Mouse (Mus musculus) MEL (cell line): ENCODE results near the gene Gucy1b1.

Experiments
- CTCF ChIP-seq, 3 experiments: IDR thresholded peaks in 2 of 3; conservative IDR thresholded peaks in 1 of 3; 2 replicates each; pipeline ENCODE4 v1.5.1; 2011 to 2012; ENCODE audit warnings: low read length in 3 of 3, low read depth in 2 of 3, mild to moderate bottlenecking in 2 of 3, improper control_type of control experiment in 1 of 3, inconsistent platforms in 1 of 3, mixed read lengths in 1 of 3, moderate library complexity in 1 of 3; ENCODE audit not compliant: control insufficient read depth in 1 of 3, insufficient read depth in 1 of 3, poor library complexity in 1 of 3, severe bottlenecking in 1 of 3
- HCFC1 ChIP-seq: IDR thresholded peaks from 2 replicates; pipeline ENCODE4 v1.6.1; 2012; ENCODE audit warnings: low read depth, mild to moderate bottlenecking, inconsistent platforms, low read length, improper control_type of control experiment, moderate library complexity
- MYB ChIP-seq: IDR thresholded peaks from 2 replicates; pipeline ENCODE4 v1.6.1; 2011; ENCODE audit warnings: mild to moderate bottlenecking, low read depth, low read length, improper control_type of control experiment
- NELFE ChIP-seq: IDR thresholded peaks from 2 replicates; pipeline ENCODE4 v1.6.1; 2011; ENCODE audit warnings: low read depth, low read length, improper control_type of control experiment
- TBP ChIP-seq: IDR thresholded peaks from 2 replicates; pipeline ENCODE4 v1.8.0; 2011; ENCODE audit warnings: low read depth, low read length, improper control_type of control experiment

GRCm38 (mm10) chr3:82104229-82104628, 29.7 kb upstream of the Gucy1b1 start:
- TF ChIP-seq NELFE (no peak), MYB (no peak), HCFC1 (no peak), CTCF (IDR thresholded peaks at IDR 0.05 in 2 of 3, conservative IDR thresholded peaks at IDR 0.05 in 1 of 3; ENCODE audit: control insufficient read depth in 1 of 3, insufficient read depth in 1 of 3, low read depth in 2 of 3, low read length in 3 of 3, poor library complexity in 1 of 3, severe bottlenecking in 1 of 3) (no peak), TBP (no peak)
